8 mouse cellular contexts compared by ENCODE assay signal in genomic region chr8:64733271-64733943, GRCm38 (mm10). TPM values are rescaled to one million over a fixed set of nuclear protein-coding genes. Genes with fewer than 3 reads are reported as not detected.
A peak's percentile ranks its signal among the peaks of the same experiment; 100 is the strongest.
DNase-seq lines count a peak whose midpoint lies in the region; ATAC-seq and TF ChIP-seq lines count a peak whose summit lies in the region.

TSS of gene Msmo1 (minus strand) at chr8:64733792.

- peak within 1 kb of the TSS; percentile 66 for H3K4me2 ChIP-seq in forebrain, postnatal 0 days (ENCODE audit: low read depth)
- H3K4me2 ChIP-seq in lung, embryonic 15.5 days: peak within 1 kb of the TSS; percentile 67

- peak within 1 kb of the TSS; percentile 65 for H3K9ac ChIP-seq in forebrain, postnatal 0 days
- peak within 1 kb of the TSS; percentile 50 for H3K9ac ChIP-seq in lung, embryonic 15.5 days

- H3K27me3 ChIP-seq in G1E (ENCODE audit: insufficient read depth, low read length): no peaks in the 10 kb centered on the region
- no peaks in the 10 kb centered on the region for H3K27me3 ChIP-seq in forebrain, postnatal 0 days (ENCODE audit: insufficient read depth, low read length)
- H3K27me3 ChIP-seq in lung, embryonic 15.5 days: no peaks in the 10 kb centered on the region

- ATAC-seq in G1E (ENCODE audit: extremely low read depth, insufficient number of reproducible peaks, low FRiP score, poor library complexity, severe bottlenecking): peak; percentile 97
- peak; percentile 100 for ATAC-seq in forebrain, postnatal 0 days
- peak; percentile 100 for ATAC-seq in lung, embryonic 15.5 days (ENCODE audit: borderline replicate concordance, extremely low read depth, low FRiP score, low TSS enrichment)

- peak; percentile 95 for DNase-seq in G1E (ENCODE audit: low spot score)
- DNase-seq in cerebellum, adult 18-20 months: peak; percentile 95 to 99
- peak; percentile 99 for DNase-seq in forebrain, postnatal 0 days
- peak; percentile 96 for DNase-seq in heart, postnatal 4 days
- peak; percentile 98 for DNase-seq in layer of hippocampus, adult 8-10 months (ENCODE audit: low spot score in 2 of 2)
- DNase-seq in ovary, adult 18-20 months (ENCODE audit: low spot score): peak; percentile 98
- DNase-seq in thymus, postnatal 0 days (ENCODE audit: low spot score): peak; percentile 99

- peaks cover 29% of the 10 kb centered on the region for H3K36me3 ChIP-seq in G1E (replicated peaks)
- H3K36me3 ChIP-seq in forebrain, postnatal 0 days (ENCODE audit: insufficient read depth): no peaks in the 10 kb centered on the region
- H3K36me3 ChIP-seq in lung, embryonic 15.5 days: peaks cover 13% of the 10 kb centered on the region

- peak within 1 kb of the TSS; percentile 93 for H3K4me3 ChIP-seq in G1E (ENCODE audit: low read depth, low read length)
- H3K4me3 ChIP-seq in forebrain, postnatal 0 days (ENCODE audit: low read depth, low read length): peak within 1 kb of the TSS; percentile 87
- H3K4me3 ChIP-seq in lung, embryonic 15.5 days: peak within 1 kb of the TSS; percentile 76

- peaks cover 44% of the 10 kb centered on the region for H3K4me1 ChIP-seq in G1E (ENCODE audit: insufficient read depth, low read depth, low read length)
- H3K4me1 ChIP-seq in forebrain, postnatal 0 days (ENCODE audit: insufficient read depth): peaks cover 10% of the 10 kb centered on the region
- peaks cover 10% of the 10 kb centered on the region for H3K4me1 ChIP-seq in lung, embryonic 15.5 days

- WGBS in forebrain, postnatal 0 days: under 1% methylated on average over 60 of the region's 60 CpGs
- WGBS in lung, embryonic 15.5 days: 1% methylated on average over 60 of the region's 60 CpGs

- TF ChIP-seq CTCF in G1E (IDR thresholded peaks at IDR 0.05; ENCODE audit: low read depth, low read length): no peak
- peak; percentile 16 for TF ChIP-seq CTCF in forebrain, postnatal 0 days (IDR thresholded peaks at IDR 0.05; ENCODE audit: low read depth)

- peak within 1 kb of the TSS; percentile 76 for H3K27ac ChIP-seq in forebrain, postnatal 0 days (ENCODE audit: low read depth, low read length)
- peak within 1 kb of the TSS; percentile 35; the same call in 1 of the 2 replicates for H3K27ac ChIP-seq in lung, embryonic 15.5 days

- H3K9me3 ChIP-seq in G1E (replicated peaks): no peaks in the 10 kb centered on the region
- H3K9me3 ChIP-seq in forebrain, postnatal 0 days (ENCODE audit: low read length): no peaks in the 10 kb centered on the region
- no peaks in the 10 kb centered on the region for H3K9me3 ChIP-seq in lung, embryonic 15.5 days

RNA-seq across cellular contexts. Expression of gene Msmo1, which starts in this region (rescaled TPM):
- total RNA-seq in G1E (2014; fragmentation: Nextera tagmentation) (130 and 139 TPM in 2 replicates), G1E (2017) (552 and 571 TPM in 2 replicates)
- 3.2 and 3.7 TPM in 2 replicates for polyA plus RNA-seq in G1E (2012)
- total RNA-seq in forebrain, postnatal 0 days (2014; rRNA removed): 107 and 152 TPM in 2 replicates
- polyA plus RNA-seq in forebrain, postnatal 0 days (2015; fragmentation: Nextera tagmentation; extraction: Ambion mirVana): 102 and 133 TPM in 2 replicates
- total RNA-seq in heart, postnatal 4 days (2021): 10 to 100 TPM; 30.7 to 30.9 TPM
- 100 to 1,000 TPM in 2 of 4 experiments, 10 to 100 TPM in 2; 70.7 to 134 (median 105) TPM for total RNA-seq in layer of hippocampus, adult 8-10 months (2022)
- polyA plus RNA-seq in lung, embryonic 15.5 days (2015; fragmentation: Nextera tagmentation; extraction: Ambion mirVana): 58.2 and 61.8 TPM in 2 replicates
- 58.5 and 62.0 TPM in 2 replicates for polyA plus RNA-seq in thymus, postnatal 0 days (2015; fragmentation: Nextera tagmentation; extraction: Ambion mirVana)

Comparison
In these comparisons a context has a peak if more than half of its experiments do, and no peak if none do; other contexts are left out.
1. Peak in every context shown above with its lines: DNase-seq, ATAC-seq, H3K4me3 ChIP-seq and H3K27ac ChIP-seq.
2. RNA of gene Msmo1 (polyA plus RNA-seq): 102 to 133 TPM in forebrain, postnatal 0 days, 58.5 to 62.0 TPM in thymus, postnatal 0 days and 58.2 to 61.8 TPM in lung, embryonic 15.5 days; 3.2 to 3.7 TPM in G1E; every median in the first group is over 10 times any median in the second.